Mouse (Mus musculus) right cerebral cortex, postnatal 25 days (tissue): ENCODE measurements at regions not wholly inside any gene's neighbourhood (a gene's known extent, or its start where the extent isn't known, plus 50 kb on each side); places are given as distances from the start of the nearest gene placed in this dataset.

ENCODE experiments used
- DNase-seq: peaks from one replicate; pipeline ENCODE4 v3.0.0; 2022

DNA sequence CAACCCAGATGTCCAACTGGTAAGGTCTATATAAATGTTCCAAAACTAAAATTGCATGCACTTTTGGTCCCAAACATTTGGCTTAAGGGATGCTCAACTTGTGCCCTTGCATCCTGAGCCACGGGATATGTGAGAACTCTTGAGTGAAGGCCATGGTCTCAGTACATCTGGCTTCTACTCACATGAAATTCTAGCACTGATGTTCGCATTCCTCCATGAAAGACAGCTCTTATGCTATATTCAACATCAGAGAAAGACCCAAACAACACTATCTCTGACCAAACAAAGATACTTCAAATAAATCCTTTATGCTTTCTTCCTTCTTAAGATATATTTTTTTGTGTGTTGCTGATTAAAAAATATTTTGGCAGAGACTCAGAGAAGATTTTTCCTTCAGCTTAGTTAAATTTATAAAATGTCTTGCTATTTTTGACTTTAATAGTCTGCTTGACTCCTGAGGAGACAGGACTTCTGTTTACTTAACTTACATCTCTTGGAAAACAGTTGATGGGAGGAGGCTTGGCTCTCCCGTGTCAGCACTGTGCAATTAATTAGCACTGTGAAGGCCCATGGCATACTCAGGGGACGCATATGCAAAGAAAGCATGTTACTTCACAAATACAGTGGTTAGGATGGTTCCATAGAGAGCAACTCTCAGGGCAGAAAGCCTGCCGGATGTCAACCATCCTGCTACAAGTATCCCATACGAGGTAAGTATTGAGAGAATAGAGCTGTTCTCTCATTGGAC is 230.9 kb downstream of the Gm19410 start:
- no peak for DNase-seq

DNA sequence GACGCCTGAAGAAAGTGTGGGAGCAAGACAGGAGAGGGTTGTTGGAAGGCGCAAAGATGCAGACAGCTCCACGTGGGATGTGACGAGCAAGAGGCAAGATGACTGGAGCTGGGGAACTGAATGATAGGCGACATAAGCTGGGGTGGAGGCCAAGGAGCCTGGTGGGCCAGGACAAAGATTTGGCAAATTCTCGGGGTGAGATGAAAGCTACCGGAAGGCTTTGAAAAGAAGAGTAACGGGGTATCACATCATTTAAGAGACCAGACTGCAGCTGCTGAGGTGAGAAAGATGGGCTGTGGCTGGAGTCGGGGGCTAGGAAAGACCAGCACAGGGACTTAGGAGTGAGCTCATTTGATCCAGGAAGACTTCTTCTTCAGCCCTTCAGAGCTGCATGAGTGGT is 234.0 kb downstream of the Gm19410 start:
- DNase-seq, result no peak

DNA sequence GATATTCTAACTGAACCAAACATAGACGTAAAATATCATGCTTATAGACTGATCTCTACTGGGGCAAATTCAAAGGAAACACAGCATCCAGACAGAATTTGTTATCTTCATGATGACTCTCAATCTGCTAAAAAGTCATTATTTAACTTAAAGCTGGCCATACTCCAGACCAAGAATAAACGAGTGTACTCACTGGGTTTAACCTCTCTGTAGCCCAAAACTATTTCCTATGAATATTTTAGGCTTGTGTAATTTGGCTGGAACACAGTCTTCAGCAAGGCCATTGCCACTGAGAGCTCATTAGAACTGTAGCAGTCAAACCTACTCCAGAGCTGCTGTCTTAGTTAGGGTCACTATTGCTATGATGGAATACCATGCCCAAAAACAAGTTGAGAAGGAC is 238.8 kb downstream of the Gm19410 start:
- no peak for DNase-seq

- DNase-seq, result no peak
Measured at GRCm38 (mm10) chr8:36005536-36005935, 239.9 kb downstream of the Gm19410 start.

DNA sequence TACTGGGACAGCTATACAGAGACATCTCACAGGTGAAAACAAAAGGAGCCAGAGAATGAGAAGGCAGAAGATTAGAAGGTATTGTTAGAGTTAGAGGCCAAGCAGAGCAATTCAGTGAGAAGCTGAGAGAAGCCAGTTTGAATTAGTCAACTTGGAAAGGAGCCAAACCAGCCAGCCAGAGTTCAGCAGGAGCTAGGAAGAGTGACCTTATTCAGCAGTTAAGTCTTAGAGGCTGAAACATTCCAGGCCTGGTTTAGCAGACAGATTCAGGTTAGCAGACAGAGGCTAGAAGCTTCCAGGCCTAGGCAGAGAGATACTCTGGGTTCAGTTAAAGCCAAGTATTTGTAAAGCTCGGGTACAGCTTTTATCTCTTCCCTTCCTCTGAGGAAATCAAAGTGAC is 242.1 kb downstream of the Gm19410 start:
- DNase-seq, result no peak

- DNase-seq, result no peak
Measured at GRCm38 (mm10) chr8:36009565-36009964, 244.0 kb downstream of the Gm19410 start.

DNA sequence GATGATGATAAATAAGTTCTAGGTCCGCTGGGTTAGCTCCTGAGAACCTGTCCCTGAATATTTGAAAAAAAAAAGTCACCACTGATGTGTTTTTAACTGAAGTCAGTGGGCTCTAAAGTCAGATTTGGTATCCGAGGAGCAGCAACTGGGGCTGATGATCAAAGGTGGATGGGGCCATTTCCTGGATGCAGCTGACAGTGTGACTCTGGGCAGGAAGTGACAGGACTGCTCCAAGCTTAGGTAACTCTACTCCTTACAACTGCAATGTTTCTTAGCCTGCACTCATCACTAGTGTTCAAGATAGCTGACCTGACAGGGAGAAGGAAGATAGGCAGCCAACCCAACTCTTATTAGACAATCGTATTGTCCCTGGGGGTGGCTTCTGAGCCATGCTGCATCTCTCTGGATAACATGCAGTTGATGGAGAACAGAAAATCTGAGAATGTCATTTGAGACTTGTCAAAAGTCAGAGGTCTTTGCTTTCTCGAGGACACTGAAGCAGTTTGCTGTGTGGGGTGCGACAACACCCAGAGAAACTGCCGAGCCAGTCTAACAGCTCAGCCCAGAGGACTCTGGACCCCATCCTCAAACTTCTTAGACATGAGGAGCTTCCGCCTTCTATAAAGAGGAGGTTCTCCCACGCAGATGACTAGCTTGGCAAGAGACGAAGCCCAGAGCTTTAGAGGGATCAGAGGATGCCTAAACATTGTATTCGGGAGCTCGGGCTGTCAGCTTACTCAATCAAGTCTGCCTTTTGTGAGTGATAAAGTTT is 245.0 kb downstream of the Gm19410 start:
- no peak for DNase-seq

GRCm38 (mm10) chr8:36014862-36015261 is 249.3 kb downstream of the Gm19410 start:
- DNase-seq, result no peak

- DNase-seq, result no peak
Measured at GRCm38 (mm10) chr8:36016321-36017114, 250.9 kb downstream of the Gm19410 start.

DNA sequence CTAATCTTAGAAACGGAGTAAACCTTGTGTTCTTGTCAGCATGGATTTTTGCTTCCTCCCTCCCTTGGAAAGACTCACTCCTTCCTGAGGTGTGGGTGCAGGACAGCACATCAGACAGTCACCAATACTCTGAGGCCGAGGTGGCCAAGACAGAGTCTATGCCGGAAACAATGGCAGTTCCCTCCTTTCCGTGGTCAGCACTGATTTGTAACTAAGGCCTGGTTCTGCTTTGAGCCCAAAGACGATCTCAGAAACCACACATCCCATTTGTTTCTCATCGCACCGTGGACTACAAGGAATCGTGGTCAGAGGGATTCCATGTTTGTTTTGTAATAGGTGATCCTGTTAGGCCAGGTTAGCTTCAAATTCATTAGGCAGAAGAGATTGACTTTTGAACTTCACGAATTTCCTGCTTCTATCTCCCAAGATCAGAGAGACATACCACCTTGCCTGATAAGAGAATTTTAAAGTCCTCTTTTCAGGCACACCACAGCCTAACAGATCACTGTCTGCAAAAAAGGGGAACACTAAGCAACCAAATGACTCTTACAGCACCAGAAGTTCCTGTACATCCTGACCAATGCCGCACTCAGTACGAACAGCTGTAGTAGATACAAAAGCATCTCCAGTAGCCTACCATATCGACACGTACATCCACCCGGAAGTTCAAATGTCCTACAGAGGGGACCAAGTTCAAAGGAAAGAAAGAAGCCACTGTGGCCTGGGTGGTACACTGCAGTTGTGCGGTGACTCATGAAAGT is 253.6 kb downstream of the Gm19410 start:
- no peak for DNase-seq

DNA sequence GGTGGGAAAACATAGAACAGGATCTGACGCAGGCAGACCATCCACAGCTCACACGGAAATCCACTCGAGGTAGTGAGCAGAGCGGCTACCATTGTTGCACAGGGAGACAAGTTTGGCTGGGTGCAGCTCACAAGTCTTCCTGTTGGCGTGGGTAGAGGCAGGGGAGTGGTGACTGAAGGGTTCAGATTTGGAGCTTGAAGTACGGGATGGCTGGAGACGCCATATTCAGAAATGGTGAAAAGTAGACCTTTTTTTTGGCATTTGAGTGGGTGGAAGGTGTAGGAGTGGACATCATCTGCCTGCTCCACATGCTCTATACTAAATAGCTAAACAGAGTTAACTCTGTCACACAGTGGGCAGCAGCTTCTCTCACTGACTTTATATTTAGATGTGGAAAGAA is 254.3 kb downstream of the Gm19410 start:
- DNase-seq, result peak; percentile 51

DNA sequence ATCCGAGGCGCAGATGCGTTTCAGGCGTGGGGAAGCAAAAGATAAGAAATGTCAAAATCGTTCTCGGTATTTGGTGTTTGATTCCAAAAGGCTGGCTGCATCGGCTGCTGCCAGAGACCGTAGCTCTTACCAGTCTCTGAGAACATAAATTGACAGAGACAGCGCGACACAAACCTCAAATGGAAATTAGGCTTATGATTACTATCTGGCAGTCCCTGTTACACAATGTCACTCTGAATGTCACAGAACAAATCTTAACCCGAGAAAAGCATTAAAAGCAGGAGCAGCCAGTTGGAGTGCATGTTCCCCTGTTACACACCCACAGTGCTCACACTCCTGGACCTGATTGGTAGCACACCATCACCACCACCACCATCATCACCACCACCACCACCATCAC is 262.0 kb downstream of the Gm19410 start:
- no peak for DNase-seq

DNA sequence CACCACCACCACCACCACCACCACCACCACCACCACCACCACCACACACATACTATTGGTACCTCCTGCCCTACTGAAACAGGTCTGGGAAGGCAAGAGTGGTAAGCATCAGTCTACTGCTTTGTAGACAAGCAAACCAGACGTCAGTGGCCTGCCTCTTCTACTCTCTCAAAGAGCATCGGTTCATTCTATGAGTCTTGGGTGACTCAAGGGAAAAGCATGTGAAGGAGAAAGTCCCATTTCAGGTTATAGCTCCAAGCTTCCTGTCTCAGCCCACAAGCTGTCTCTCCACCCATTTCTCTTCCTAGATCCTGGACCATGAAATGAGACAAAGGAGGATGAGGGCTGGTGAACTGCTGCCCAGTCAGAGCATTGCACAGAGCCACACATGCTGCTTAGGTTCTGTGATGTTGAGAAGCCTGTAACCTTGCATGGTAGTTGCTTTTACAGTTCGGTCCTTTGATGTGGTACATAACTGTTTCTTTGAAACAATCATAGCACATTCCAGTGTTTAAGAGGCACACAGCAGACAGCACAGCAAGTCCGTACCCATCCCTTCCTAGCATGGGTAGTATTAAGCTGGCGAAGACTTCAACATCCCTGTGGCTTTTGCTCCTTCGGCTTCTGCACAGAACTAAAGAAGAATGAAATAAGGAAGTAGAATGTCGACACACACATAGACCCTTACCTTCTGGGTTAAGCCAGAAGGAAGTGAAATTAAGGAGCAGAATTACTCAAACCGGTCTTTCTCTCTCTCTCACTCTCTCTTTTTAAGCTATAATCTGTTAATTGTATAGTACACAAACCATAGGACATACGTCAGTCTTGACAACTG is 262.7 kb downstream of the Gm19410 start:
- no peak for DNase-seq

DNA sequence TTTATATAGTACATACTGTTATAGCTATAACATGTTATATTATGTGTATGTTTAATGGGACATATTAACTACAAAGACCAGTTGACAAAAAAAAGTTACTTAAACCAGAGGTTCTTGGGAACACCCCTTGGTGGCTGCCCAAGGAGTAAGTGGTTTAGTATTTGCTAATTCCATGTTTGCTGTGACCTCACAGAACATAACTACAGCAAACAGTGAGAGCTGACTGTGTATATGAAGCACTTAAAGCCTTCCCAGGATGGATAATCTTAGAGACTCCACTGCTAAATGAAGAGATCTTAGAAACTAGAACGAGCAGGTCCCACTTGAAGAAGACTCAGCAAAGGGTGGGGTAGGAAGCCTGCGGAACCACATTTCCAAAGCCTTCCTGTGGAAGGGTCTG is 263.9 kb downstream of the Gm19410 start:
- DNase-seq, result no peak

GRCm38 (mm10) chr8:36030237-36030636 is 264.6 kb downstream of the Gm19410 start:
- DNase-seq, result no peak

GRCm38 (mm10) chr8:36031966-36032719 is 266.6 kb downstream of the Gm19410 start:
- no peak for DNase-seq

- DNase-seq, result no peak
Measured at GRCm38 (mm10) chr8:36035339-36035738, 269.7 kb downstream of the Gm19410 start.

GRCm38 (mm10) chr8:36036271-36036670 is 270.7 kb downstream of the Gm19410 start:
- DNase-seq, result no peak

DNA sequence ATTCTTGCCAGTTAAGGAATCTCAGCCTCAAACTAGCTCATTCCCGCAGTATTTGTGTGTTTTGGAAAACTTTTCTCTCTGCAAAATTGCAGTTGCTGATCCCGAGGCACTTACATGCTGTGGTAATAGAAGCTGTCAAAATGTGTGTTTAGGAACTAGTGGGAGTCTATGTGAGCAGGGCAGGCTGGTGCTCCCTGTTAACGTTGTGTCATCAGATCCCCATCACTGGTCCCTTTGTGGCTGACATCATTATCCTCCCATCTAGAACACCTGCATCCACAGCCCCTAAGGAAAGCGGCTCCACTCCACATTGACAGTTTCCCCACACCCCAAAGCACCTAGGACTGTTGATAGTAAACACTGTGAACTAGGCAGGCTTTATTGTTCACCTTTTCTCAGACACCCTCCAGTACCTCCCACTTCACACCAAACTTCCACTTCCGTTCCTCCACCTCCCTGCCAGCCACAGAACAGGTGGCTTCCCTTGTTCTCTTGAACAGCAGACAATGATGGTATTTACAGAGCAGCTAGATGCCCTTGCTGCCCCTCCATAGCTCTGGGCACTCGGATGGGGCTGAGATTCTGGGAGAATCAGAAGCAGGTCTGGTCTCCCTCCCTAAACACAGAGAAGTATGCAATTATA is 275.8 kb downstream of the Gm19410 start:
- DNase-seq, result no peak

DNA sequence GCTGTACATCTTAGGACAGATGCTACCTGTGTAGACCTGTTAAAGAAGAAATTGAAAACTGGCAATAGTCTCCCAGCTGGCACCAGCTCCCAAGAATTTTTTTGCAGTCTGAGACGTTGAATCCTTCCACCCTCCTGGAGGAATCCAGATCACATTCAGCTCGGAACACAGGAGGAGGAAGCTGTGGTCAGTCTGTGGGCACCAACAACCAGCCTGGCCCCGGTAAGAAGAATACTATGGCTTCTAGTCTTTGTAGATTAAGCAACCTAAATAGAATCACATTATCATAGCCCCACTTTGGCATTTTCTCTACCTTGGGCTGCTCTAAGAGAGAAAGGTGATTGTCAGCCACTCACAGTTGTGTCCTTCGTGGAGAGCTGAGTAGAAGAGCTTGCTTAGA is 277.0 kb downstream of the Gm19410 start:
- DNase-seq, result no peak
